Mouse (Mus musculus) left cerebral cortex, adult 18-20 months (tissue): ENCODE results near the gene C87436. TPM values are rescaled to one million over a fixed set of nuclear protein-coding genes. Genes with fewer than 3 reads are reported as not detected.

Source experiments
- DNase-seq, 2 experiments: peaks; one replicate each; pipeline ENCODE4 v3.0.0; 2021 to 2022; ENCODE audit warnings: low spot score in 2 of 2, mixed read lengths in 1 of 2
- total RNA-seq, 2 experiments: library from RNA; stranded (reverse); gene quantifications; 2 replicates each; pipeline ENCODE4 v1.2.3; 2021

Gene C87436
- total RNA-seq, 2 experiments from 2014 or later: 21.6 to 22.8 TPM

- no peak for DNase-seq
Measured at GRCm38 (mm10) chr6:86420491-86420890, 17.7 kb upstream of the C87436 start.

DNA sequence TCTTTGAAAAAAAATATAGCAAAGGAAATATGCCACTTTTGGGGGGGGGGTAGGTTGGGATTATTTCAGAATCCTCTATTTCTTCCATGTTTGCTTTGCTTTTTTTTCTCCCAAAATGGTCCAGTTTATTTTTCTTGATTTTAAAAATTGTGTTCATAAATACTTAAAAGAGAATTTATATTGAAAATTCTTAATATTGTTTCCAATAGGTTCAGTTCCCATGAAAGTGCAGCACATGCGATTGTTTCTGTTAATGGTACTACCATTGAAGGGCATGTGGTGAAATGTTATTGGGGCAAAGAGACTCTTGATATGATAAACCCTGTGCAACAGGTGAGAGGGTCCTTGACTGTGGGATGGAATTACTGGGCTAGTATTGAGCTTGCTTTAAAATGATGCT is 11.8 kb upstream of the C87436 start, which contains the start of gene Gm44790:
Gene Gm44790, plus strand, starts transcription at position 301 of the 400 bp plus-strand sequence.
- DNase-seq: no peak

DNA sequence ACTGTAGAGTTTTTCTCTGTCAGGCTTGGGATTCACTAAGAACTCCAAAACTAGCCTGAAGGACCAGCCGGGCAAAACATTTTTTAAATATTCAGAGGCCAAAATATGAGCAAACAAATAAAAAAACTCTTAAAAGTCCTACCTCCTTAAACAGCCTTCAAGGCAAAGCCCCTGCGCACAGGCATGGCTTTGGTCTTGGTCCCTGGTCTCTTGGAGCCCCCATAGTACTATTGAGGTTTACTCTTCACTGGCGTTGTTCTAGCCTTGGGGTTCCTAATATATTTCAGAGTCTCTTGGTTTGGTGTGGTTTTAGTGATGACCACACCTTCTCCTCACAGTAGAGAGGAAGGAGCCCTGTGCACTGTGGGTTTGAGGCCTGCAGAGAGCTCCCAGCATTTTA is 6.6 kb upstream of the C87436 start:
- DNase-seq: no peak

DNA sequence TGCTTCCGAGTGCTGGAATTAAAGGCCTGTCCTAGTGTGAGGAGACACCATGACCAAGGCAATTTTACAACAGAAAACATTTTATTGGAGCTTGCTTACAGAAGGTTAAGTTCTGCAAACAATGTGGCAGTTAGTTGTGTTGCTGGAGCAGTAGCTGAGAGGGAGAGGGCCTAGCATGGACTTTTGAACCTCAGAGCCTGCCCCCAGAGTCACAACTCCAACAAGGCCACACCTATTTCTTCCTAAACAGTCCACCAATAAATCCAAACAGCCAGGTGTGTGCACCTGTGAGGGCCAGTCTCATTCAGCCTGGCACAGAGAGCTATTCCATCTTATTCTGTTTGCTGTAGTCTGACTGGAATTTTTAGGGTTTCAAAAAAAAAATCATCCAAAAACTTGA is 4.5 kb upstream of the C87436 start:
- no peak for DNase-seq

DNA sequence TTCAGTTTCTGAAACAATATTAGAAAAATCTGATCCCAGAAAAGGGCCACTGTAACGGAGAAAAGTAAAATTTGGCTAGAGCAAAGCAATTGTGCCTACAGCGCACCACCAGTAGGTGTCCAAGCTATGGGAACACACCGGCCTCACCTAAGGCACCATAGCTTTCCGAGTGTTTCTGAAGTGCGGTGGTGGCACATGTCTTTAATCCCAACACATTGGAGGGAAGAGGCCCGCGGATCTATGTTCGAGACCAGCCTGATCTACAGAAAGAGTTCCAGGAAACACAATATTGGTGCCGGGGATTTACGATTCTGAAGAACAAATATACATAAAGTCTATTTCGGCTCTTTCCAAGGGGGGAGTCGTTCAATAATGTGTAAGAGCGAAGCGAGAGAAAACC is 463 bp upstream of the C87436 start:
- peak; percentile 29 to 39 for DNase-seq

DNA sequence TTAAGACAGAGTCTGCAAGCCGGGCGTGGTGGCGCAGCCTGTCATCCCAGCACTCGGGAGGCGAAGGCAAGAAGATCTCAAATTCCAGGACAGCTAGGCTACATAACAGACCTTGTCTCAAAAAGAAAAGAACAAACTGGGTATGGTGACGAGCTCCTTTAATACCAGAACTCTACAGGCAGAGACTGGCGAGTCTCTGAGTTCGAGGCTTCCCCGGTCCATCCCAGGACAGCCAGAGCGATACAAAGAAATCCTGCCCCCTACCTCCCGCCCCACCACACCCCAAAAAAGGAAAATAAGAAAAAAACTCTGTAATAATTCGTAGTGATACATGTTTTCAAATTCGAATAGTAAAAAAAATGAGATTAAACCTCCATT is 934 bp downstream of the C87436 start:
- DNase-seq: no peak

- no peak for DNase-seq
Measured at GRCm38 (mm10) chr6:86439531-86439930, 1.4 kb downstream of the C87436 start.

DNA sequence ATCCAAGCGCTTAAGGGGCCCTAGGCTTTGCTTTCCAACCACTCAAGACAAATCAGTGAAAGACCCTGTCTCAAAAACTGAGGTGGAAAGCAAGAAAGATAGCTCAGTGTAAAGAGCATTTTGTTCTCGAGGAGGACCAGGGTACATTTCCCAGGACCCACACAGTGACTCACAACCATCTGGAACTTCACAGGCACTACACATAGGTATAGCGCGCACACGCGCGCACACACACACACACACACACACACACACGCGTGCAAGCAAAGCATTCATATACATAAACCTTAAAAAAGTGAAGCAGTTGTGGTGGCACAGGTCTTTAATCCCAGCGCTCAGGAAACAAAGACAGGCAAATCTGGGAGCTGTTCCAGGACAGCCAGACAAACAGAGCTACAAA is 3.4 kb downstream of the C87436 start:
- DNase-seq: no peak

DNA sequence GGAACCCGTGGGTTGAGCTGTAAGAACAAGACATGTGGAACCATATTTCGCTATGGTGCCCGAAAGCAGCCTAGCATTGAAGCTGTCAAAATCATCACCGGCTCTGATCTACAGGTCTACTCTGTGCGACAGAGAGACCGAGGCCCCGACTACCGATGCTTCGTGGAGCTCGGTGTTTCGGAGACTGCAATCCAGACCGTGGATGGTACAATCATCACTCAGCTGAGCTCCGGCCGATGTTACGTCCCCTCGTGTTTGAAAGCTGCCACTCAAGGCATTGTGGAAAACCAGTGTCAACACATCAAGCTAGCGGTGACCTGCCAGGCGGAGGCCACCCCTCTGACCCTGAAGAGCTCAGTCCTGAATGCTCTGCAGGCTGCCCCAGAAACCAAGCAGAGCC is 7.4 kb downstream of the C87436 start:
- DNase-seq: no peak

DNA sequence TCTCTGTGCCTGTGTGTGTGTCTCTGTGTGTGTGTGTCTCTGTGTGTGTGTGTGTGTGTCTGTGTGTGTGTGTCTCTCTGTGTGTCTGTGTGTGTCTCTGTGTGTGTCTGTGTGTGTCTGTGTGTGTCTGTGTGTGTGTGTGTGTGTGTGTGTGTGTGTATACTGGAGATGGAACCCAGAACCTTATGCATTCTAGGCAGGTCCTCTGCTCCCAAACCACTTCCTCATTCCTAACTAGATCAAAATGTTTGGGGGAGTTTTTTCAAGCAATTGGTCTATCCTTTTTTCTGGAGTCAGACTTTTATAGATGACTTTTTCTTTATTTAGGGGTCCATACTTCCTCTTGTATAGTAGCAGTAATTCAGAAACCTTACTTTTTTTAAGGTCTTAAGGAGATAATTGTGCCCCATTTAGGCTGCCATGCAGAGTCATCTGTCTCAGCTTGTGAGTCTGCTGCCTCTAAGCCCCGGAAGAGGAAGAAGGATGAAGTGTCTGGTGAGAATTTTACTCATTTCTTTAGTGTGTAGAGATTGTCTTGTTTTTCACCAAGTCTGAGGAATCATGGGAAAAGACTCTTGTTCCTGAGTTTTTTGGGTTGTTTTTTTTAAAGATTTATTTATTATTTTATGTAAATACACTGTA is 8.9 kb downstream of the C87436 start:
- no peak for DNase-seq

GRCm38 (mm10) chr6:86456727-86457126 is 18.6 kb downstream of the C87436 start:
- no peak for DNase-seq

DNA sequence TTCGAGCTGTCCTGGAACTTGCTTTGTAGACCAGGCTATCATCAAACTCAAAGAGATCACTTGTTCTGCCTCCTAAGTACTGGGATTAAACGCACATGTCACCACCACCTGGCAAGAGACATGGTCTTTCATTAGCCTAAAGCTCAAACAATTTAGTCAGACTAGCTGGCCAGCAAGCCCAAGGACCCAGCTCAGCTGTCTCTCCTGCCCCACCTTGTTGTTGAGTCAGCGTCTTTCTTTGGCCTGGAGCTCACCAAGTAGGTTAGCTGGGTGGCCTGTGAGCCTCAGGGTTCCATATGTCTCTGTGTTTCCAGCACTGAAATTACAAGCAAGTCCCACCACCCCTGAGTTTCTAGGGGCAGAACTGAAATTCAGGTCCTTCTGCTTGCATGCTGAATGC is 24.9 kb downstream of the C87436 start:
- DNase-seq: no peak

- no peak for DNase-seq
Measured at GRCm38 (mm10) chr6:86471317-86471716, 33.1 kb downstream of the C87436 start.

DNA sequence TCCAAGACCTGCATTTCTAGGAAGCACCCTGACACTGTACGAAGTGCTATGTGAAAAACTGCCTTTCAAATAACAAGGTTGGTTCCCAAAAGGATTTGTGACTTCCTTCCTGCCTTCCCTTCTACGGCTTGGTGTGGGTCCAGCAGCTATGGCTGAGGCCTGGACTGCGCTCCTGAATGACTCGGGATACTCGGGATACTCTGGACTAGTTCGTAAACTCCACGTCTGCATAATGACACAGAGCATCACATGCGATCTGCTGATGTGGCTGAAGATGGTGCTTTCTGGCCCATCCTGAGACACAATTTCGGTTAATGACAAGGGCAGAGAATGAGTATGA is 33.6 kb downstream of the C87436 start:
- no peak for DNase-seq

GRCm38 (mm10) chr6:86472100-86472955 is 34.2 kb downstream of the C87436 start:
- peak; percentile 100 for DNase-seq

- DNase-seq: no peak
Measured at GRCm38 (mm10) chr6:86473077-86473476, 34.9 kb downstream of the C87436 start.

DNA sequence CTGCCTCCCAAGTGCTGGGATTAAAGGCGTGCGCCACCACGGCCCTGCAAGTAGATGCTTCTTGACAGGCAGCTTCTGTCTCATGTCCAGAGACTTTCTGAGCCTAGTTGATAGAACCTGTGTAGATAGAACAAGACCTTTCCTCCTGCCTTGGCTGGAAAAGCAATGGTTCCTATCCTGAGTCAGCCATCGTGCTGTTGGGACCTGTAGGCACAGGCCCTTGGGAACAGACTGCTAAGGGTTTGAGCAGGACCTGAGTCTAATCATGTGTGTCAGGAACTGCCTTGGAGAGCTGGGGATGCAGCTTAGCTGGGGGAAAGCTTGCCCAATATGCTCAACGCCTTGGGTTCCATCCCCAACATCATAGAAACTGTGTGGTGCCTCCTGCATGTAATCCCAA is 35.9 kb downstream of the C87436 start:
- no peak for DNase-seq

GRCm38 (mm10) chr6:86474646-86475181 is 36.5 kb downstream of the C87436 start:
- DNase-seq: no peak

DNA sequence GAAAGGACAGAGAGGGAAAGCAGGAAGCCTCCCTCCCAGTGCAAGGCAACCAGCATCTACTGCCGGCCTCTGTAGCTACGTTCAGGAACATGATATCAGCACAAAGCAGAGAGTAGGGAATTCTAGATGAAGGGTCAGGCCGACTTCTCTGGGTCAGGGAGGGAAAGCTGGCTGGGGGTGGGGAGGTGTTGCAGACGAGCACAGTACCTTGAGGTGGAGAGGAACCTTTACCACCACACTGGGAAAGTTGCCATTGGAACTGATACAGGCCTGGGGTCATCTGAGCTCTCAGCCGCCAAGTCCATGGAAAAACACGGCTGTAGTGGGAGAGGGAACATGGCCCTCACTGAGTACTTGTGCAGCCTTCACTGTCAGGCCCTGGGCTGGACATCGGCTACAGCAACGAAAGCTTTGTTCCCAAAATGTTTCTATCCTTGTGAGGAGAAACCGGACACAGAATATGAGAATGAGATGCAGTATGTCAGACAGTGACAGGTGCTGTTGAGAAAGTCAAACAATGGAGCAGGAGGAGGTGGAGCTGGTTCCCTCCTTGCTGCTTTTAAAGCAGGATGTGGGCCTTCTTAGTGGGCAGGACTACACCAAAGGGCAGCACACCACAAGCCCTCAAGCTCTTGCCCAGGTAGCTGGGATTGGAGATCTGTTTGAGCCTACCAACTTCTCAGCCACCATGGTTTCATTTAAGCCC is 37.4 kb downstream of the C87436 start:
- DNase-seq: no peak

- DNase-seq: no peak
Measured at GRCm38 (mm10) chr6:86476931-86477330, 38.8 kb downstream of the C87436 start.

DNA sequence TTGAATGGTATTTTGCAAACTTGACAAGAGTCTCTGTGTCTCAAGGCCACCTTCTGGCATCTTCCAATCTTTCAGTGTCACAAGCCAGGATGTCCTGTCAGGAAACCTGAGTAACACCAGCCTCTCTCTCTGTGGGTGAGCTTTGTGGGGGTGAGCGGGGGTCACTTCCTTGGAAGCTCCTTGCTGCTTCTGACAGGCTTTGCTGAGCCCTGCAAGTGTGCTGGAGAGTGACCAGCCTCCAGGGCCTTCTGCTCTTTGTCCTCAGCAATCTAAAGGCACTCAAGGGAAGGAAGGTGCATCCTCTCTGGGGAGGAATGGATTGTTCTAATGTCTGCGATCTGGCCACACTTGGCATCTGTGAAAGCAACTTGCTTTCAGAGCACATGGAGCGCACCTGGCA is 41.1 kb downstream of the C87436 start:
- DNase-seq: no peak

- no peak for DNase-seq
Measured at GRCm38 (mm10) chr6:86479816-86480188, 41.6 kb downstream of the C87436 start.
